Mouse (Mus musculus) lung, adult 2 months (tissue): ENCODE results near the gene B430305J03Rik.

ENCODE experiments used
- CTCF ChIP-seq: fragments of 200-500 bp; IDR thresholded peaks from 2 replicates; pipeline ENCODE4 v1.5.1; 2011; ENCODE audit warnings: mild to moderate bottlenecking, low read length, control low read depth; ENCODE audit not compliant: insufficient read depth
- POLR2A ChIP-seq: fragments of 200-500 bp; IDR thresholded peaks from 2 replicates; pipeline ENCODE4 v1.6.1; 2011; ENCODE audit warnings: low read depth, mild to moderate bottlenecking, control low read depth, low read length, borderline replicate concordance; ENCODE audit errors: extremely low read depth

GRCm38 (mm10) chr3:61349433-61349832 is 16.3 kb downstream of the B430305J03Rik start:
- TF ChIP-seq POLR2A (no peak), CTCF (no peak)
